Mouse (Mus musculus): ENCODE measurements around the gene Prpf4. TPM values are rescaled to one million over a fixed set of nuclear protein-coding genes. Genes with fewer than 3 reads are reported as not detected.

Prpf4 gene
- polyA plus RNA-seq, 1 experiment = 1.9 TPM

GRCm38 (mm10) chr4:62454995-62455394 lies 46.4 kb downstream of the Prpf4 start:
- no peak for TF ChIP-seq GATA1 (IDR thresholded peaks at IDR 0.05; ENCODE audit: low read length)

DNA sequence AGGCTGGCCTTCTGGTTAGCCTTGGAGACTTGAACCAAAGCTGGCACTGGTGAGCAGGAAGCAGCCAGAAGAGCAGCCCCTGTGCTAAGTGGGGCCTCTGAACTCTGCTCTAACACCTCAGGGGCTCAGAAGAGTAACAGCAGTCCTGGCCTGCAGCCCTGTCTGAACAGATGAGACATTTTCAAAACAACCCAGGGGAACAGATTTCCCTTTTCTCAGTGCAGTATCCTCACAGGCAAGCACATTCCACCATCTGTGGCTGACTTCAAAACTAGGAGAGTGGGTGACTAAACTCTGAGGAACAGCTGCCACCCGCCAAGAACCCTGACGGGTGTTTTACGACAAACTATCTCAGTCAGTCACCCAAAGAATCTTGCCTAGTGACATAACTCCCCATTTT lies 50.5 kb downstream of the Prpf4 start:
- no peak for TF ChIP-seq GATA1 (IDR thresholded peaks at IDR 0.05; ENCODE audit: low read length)

DNA sequence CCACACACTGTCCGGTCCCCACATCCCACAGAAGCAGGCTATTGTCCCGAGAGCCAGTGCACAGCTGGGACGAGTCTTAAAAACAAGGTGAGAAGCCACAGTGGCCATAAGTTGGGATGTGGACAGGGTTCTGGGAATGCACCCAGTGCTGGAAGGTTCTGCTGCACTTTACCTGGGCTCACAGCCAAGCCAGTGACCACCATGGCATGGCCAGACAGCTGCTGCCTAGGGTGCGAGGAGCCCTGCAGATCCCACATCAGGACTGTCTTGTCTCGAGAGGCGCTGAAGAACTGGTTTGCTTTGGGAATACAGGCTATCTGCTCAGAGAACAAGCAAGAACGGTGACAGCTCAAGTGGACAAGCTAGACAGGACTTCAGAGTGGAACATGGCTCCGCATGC lies 51.8 kb downstream of the Prpf4 start:
- TF ChIP-seq GATA1 (IDR thresholded peaks at IDR 0.05; ENCODE audit: low read length) = no peak

GRCm38 (mm10) chr4:62463124-62463523 lies 54.5 kb downstream of the Prpf4 start:
- no peak for TF ChIP-seq GATA1 (IDR thresholded peaks at IDR 0.05; ENCODE audit: low read length)

GRCm38 (mm10) chr4:62468158-62468557 lies 59.6 kb downstream of the Prpf4 start:
- TF ChIP-seq GATA1 (IDR thresholded peaks at IDR 0.05; ENCODE audit: low read length) = no peak

- TF ChIP-seq GATA1 (IDR thresholded peaks at IDR 0.05; ENCODE audit: low read length) = no peak
These were observed 62.0 kb downstream of the Prpf4 start, which contains the start of gene Wdr31 for GRCm38 (mm10) chr4:62470598-62471051. Gene Wdr31 (minus strand): TSS chr4:62470896.

DNA sequence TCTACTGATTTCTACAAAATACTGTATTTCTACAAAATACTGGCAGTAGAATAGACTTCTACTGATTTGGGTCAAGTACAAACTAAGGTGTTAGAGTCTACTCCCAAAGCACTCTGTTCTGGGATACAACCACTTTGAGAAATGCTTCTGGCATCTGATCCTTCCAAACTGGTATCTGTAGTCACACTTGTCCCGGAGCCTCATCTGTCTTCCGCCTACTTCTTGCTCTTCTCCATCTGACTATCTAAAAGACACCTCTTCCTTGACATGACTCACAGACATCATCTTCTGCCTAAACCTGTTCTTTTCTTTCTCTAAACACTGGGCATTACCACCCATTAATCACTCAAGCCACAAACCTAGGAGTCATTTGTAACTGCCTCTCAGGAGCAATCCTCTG lies 63.5 kb downstream of the Prpf4 start:
- TF ChIP-seq GATA1 (IDR thresholded peaks at IDR 0.05; ENCODE audit: low read length) = no peak

- no peak for TF ChIP-seq GATA1 (IDR thresholded peaks at IDR 0.05; ENCODE audit: low read length)
These were observed 66.5 kb downstream of the Prpf4 start for GRCm38 (mm10) chr4:62475131-62475530.

- no peak for TF ChIP-seq GATA1 (IDR thresholded peaks at IDR 0.05; ENCODE audit: low read length)
These were observed 67.2 kb downstream of the Prpf4 start for GRCm38 (mm10) chr4:62475793-62476192.

Other genes with a start within 250 kb of the Prpf4 start
- gene Zfp37, start 177.8 kb upstream of the Prpf4 start, polyA plus RNA-seq (2012) = not detected in 2 replicates
- gene Slc31a2, start 146.2 kb upstream of the Prpf4 start, polyA plus RNA-seq (2012) = 0.11 and 0.18 TPM in 2 replicates
- 15.9 and 16.5 TPM in 2 replicates for gene Fkbp15, start 48.2 kb upstream of the Prpf4 start, polyA plus RNA-seq (2012)
- gene Slc31a1, start 48.1 kb upstream of the Prpf4 start, polyA plus RNA-seq (2012) = 2.6 and 3.4 TPM in 2 replicates
- gene Cdc26, start 155 bp upstream of the Prpf4 start, polyA plus RNA-seq (2012) = 7.5 and 50.0 TPM in 2 replicates
- gene Rnf183, start 26.5 kb downstream of the Prpf4 start, polyA plus RNA-seq (2012) = not detected in 2 replicates
- 0.30 and 0.59 TPM in 2 replicates for gene Wdr31, start 62.1 kb downstream of the Prpf4 start, polyA plus RNA-seq (2012)
- gene Bspry, start 71.3 kb downstream of the Prpf4 start, polyA plus RNA-seq (2012) = 0.03 TPM in 1 of 2 replicates, not detected in the other
- gene Hdhd3, start 94.7 kb downstream of the Prpf4 start, polyA plus RNA-seq (2012) = 3.7 and 5.4 TPM in 2 replicates
- gene Alad, start 111.1 kb downstream of the Prpf4 start, polyA plus RNA-seq (2012) = 478 and 558 TPM in 2 replicates
- 45.1 and 53.6 TPM in 2 replicates for gene Pole3, start 116.3 kb downstream of the Prpf4 start, polyA plus RNA-seq (2012)
- not detected in 2 replicates for gene 4933430I17Rik, start 116.6 kb downstream of the Prpf4 start, polyA plus RNA-seq (2012)
- gene Rgs3, start 151.1 kb downstream of the Prpf4 start, polyA plus RNA-seq (2012) = not detected in 2 replicates

Data from G1E-ER4 (cell line).